Mouse (Mus musculus) activated CD4-positive, CD25-positive, alpha-beta regulatory T cell, adult 4 months (primary cell): ENCODE results near the gene Vmn1r41. TPM values are rescaled to one million over a fixed set of nuclear protein-coding genes. Genes with fewer than 3 reads are reported as not detected.

Experiments
- ATAC-seq: one replicate; pipeline ENCODE4 v1.8.0; 2017
- polyA plus RNA-seq, 2 experiments: library from polyadenylated mRNA; unstranded; fragments of 100-300 nt; shearing (Covaris generic); gene quantifications; one replicate each; pipeline ENCODE4 v1.2.1; 2017

The Vmn1r41 gene
- not detected for polyA plus RNA-seq

DNA sequence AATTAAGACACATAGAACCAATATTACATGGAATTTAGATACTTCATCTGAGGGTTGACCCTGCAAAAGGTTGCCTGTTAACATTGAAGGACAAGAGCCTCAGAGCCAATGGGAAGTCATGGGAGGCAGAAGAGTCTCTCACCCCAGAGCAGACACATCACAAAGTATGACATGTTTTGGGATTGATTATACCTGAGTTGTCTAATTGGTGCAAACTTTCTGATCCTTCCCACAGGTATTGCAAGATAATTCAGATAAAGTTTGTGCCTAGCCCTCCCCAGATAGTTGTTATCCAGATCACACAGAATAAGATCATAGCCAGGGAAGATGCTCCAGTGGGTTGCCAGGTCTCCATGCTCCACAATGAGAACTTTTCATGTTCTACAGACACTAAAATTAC is at the start of gene Vmn1r41:
Vmn1r41 (plus strand) TSS at position 301 of the 400 bp plus-strand sequence.
- ATAC-seq, result no peak

DNA sequence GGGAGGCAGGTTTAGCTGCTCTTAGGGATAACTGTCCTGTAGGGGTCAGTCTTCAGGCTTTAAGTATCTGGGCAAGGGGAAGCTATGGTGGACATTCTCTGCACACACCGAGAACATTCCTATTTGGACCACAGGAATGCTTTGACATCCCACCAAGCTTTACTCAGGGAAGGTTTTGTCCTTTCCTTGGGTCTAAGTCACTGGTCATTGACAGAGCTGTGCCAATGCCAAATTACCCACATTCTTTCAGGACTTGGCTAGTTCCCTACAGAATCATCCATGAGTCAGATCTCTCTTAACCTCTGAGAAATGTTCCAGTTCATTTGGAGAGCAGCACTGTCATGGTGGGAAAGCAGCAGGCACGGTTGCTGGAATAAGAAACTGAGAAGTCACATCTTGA is 33.9 kb upstream of the Vmn1r41 start:
- ATAC-seq, result no peak

GRCm38 (mm10) chr6:89707240-89707639 is 33.3 kb upstream of the Vmn1r41 start, which contains the start of gene Vmn1r40:
Vmn1r40 (plus strand) TSS chr6:89707540.
- ATAC-seq, result no peak

GRCm38 (mm10) chr6:89718051-89718450 is 22.5 kb upstream of the Vmn1r41 start:
- no peak for ATAC-seq

- ATAC-seq, result no peak
Measured at GRCm38 (mm10) chr6:89742811-89743210, 2.2 kb downstream of the Vmn1r41 start.

DNA sequence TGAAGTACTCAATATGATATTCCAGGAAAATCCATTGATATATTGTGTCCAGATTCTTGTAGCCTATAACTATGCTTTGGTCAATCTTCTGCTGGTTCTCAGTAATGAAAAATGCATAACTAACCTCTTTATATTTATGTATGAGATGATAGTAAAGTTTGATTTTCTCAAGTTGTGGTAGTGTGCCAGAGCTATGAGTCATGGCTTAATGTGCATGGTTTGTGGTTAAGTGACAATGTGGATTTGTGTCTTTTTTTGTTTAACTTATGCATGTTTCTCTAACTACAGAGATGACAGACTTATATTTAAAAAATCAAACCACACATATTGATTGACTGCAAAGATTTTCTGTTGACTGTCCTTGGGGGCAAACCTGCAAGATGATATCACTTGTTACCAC is 49.7 kb downstream of the Vmn1r41 start:
- no peak for ATAC-seq

Other genes with a start within 250 kb of the Vmn1r41 start
- 1 to 10 TPM; 2.3 to 3.3 TPM for gene Chchd6, start 145.1 kb upstream of the Vmn1r41 start, polyA plus RNA-seq
- gene Txnrd3, start 96.8 kb upstream of the Vmn1r41 start, polyA plus RNA-seq, result under 1 TPM; 0.17 to 0.97 TPM
- not detected for gene Vmn1r40, start 33.2 kb upstream of the Vmn1r41 start, polyA plus RNA-seq
- gene Vmn1r42, start 135.6 kb downstream of the Vmn1r41 start, polyA plus RNA-seq, result not detected
- not detected for gene Vmn1r43, start 135.6 kb downstream of the Vmn1r41 start, polyA plus RNA-seq
- gene Vmn1r44, start 142.9 kb downstream of the Vmn1r41 start, polyA plus RNA-seq, result not detected
- gene Vmn1r45, start 199.8 kb downstream of the Vmn1r41 start, polyA plus RNA-seq, result not detected
- under 1 TPM in 1 of 2 experiments, not detected in 1; 0.12 TPM for gene Vmn1r46, start 228.5 kb downstream of the Vmn1r41 start, polyA plus RNA-seq